Mouse (Mus musculus) ES-E14 (cell line): ENCODE data around the gene Abcb1b.
"Not testable (repeated sequence)": the region's sequence is repeated elsewhere in the genome, so short reads cannot be mapped to it uniquely, and the experiment has no call there.

Experiments used
- CHD2 ChIP-seq: IDR thresholded peaks from 2 replicates; pipeline ENCODE4 v1.6.1; 2014; ENCODE audit warnings: mild to moderate bottlenecking, low read depth, low read length, inconsistent platforms
- MAFK ChIP-seq: IDR thresholded peaks from 2 replicates; pipeline ENCODE4 v1.6.1; 2014; ENCODE audit warnings: mild to moderate bottlenecking, low read depth, low read length, inconsistent platforms; ENCODE audit not compliant: insufficient read depth
- ZC3H11A ChIP-seq: IDR thresholded peaks from 2 replicates; pipeline ENCODE4 v1.6.1; 2012; ENCODE audit warnings: low read depth, mild to moderate bottlenecking, inconsistent platforms, low read length, borderline replicate concordance

- TF ChIP-seq ZC3H11A, MAFK, CHD2: not testable (repeated sequence)
These were observed 50.9 kb downstream of the Abcb1b start for GRCm38 (mm10) chr5:8848607-8849575.
